Comparison of ENCODE assay signal across 8 mouse cellular contexts in the genomic region with DNA sequence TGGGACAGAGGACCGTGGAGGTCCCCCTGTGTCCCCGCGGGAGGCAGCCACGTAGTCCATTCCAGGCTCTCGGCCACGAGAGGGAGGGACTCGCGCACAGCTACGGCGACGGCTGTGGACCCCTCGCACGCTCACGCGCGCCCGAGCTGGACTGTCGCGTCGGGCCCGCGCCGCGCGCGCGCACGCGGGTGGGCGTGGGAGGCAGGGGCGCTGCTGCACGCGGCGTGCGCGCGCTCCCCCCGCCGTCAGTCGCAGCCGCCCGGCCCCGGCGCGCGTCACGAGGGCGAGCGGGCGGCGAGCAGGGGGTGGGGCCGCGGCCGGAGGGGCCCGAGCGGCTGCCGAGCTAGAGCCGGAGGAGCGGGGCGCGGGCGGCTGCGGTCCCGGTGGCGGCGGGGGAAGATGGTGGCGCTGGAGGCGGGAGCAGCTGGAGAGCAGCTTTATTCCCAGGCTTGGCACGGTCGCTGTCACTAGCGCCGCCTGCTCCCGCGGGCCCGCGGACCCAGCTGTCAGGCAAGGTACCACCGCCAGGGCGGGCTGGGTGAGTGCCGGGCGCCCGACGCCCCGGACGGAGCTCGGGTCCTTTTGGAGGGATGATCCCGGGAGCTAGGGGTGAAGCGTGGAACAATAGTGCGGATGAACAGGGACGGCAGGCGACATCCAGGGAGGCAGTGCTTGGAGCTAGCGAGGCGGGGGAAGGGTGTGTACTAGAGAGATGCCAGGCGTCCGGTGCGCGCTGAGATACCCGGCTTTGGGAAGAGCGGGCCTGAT. TPM values are rescaled to one million over a fixed set of nuclear protein-coding genes. Genes with fewer than 3 reads are reported as not detected.
DNase-seq lines count a peak whose midpoint lies in the region; ATAC-seq and TF ChIP-seq lines count a peak whose summit lies in the region.

A gene (plus strand): TSS at position 334 of the 768 bp plus-strand sequence.

- peak within 1 kb of the TSS; percentile 91 for H3K9ac ChIP-seq in hindbrain, embryonic 15.5 days

- no peaks in the 10 kb centered on the region for H3K36me3 ChIP-seq in G1E (replicated peaks)
- no peaks in the 10 kb centered on the region for H3K36me3 ChIP-seq in hindbrain, embryonic 15.5 days

- no peaks in the 10 kb centered on the region for H3K9me3 ChIP-seq in G1E (replicated peaks)
- no peaks in the 10 kb centered on the region for H3K9me3 ChIP-seq in hindbrain, embryonic 15.5 days

- peak within 1 kb of the TSS; percentile 80 for H3K4me2 ChIP-seq in hindbrain, embryonic 15.5 days

- H3K27ac ChIP-seq in hindbrain, embryonic 15.5 days (replicated peaks), result peak within 1 kb of the TSS; percentile 98

- under 1% methylated on average over 85 of the region's 98 CpGs for WGBS in hindbrain, embryonic 15.5 days

- peak; percentile 55 for DNase-seq in G1E (ENCODE audit: low spot score)
- peak; percentile 75 for DNase-seq in brain, embryonic 18.5 days (ENCODE audit: low read depth, low spot score)
- DNase-seq in left cerebral cortex, adult 18-20 months (ENCODE audit: low spot score in 2 of 2), result peak; percentile 72 to 86
- DNase-seq in lung, postnatal 25 days (ENCODE audit: low spot score), result peak; percentile 31
- DNase-seq in ovary, postnatal 36 days (ENCODE audit: low spot score), result peak; percentile 66
- DNase-seq in thymus, postnatal 14 days, result peak; percentile 67

- H3K4me1 ChIP-seq in G1E (ENCODE audit: insufficient read depth, low read depth, low read length), result peaks cover 16% of the 10 kb centered on the region
- peaks cover 35% of the 10 kb centered on the region for H3K4me1 ChIP-seq in hindbrain, embryonic 15.5 days (replicated peaks)

- peak within 1 kb of the TSS; percentile 79 for H3K4me3 ChIP-seq in G1E (ENCODE audit: low read depth, low read length)
- H3K4me3 ChIP-seq in hindbrain, embryonic 15.5 days, result peak within 1 kb of the TSS; percentile 75

- H3K27me3 ChIP-seq in G1E (ENCODE audit: insufficient read depth, low read length), result peaks cover 36% of the 10 kb centered on the region
- H3K27me3 ChIP-seq in hindbrain, embryonic 15.5 days, result no peaks in the 10 kb centered on the region

- no peak for ATAC-seq in G1E (ENCODE audit: extremely low read depth, insufficient number of reproducible peaks, low FRiP score, poor library complexity, severe bottlenecking)
- ATAC-seq in frontal cortex, adult (ENCODE audit: low TSS enrichment), result peak; percentile 66
- ATAC-seq in hindbrain, embryonic 15.5 days (ENCODE audit: low FRiP score, low read depth), result peak; percentile 91

- TF ChIP-seq CTCF in G1E (IDR thresholded peaks at IDR 0.05; ENCODE audit: low read depth, low read length), result no peak

RNA-seq across cellular contexts. Expression of the gene that starts here (rescaled TPM):
- total RNA-seq in G1E (2014; fragmentation: Nextera tagmentation) (not detected in 2 replicates), G1E (2017) (0.12 and 0.16 TPM in 2 replicates)
- not detected in 2 replicates for polyA plus RNA-seq in G1E (2012)
- 14.1 and 15.8 TPM in 2 replicates for polyA plus RNA-seq in hindbrain, embryonic 15.5 days (2015; fragmentation: Nextera tagmentation; extraction: Ambion mirVana)
- total RNA-seq in left cerebral cortex, adult 18-20 months (2021), result 100 to 1,000 TPM; 125 to 137 TPM

Comparison
In these comparisons a context has a peak if more than half of its experiments do, and no peak if none do; other contexts are left out.
1. RNA of the gene that starts here (total RNA-seq): 125 to 137 TPM in left cerebral cortex, adult 18-20 months; 0.12 to 0.16 TPM in G1E; every median in the first group is over 100 times any median in the second.
2. RNA of the gene that starts here (polyA plus RNA-seq): 14.1 to 15.8 TPM in hindbrain, embryonic 15.5 days; not detected in G1E; every median in the first group is over 10 times any median in the second.
3. Peak in DNase-seq and H3K4me3 ChIP-seq in G1E; RNA of the gene not detected or under 1 TPM.
4. Peak in every context shown above with its lines, with median percentiles within 50 percentile points of each other: DNase-seq.